Mouse (Mus musculus) embryonic fibroblast, embryonic 13.5 days (primary cell): ENCODE measurements around the gene Rasgrp4. TPM values are rescaled to one million over a fixed set of nuclear protein-coding genes. Genes with fewer than 3 reads are reported as not detected.
"Not testable (repeated sequence)": the region's sequence is repeated elsewhere in the genome, so short reads cannot be mapped to it uniquely, and the experiment has no call there.

Experiments
- H3K27ac ChIP-seq: 2 replicates; pipeline ENCODE4 v1.5.1; 2012; ENCODE audit warnings: low read length, control low read depth, inconsistent platforms; ENCODE audit not compliant: insufficient read depth
- H3K4me1 ChIP-seq: 2 replicates; pipeline ENCODE4 v1.6.1; 2011; ENCODE audit warnings: low read length; ENCODE audit not compliant: control insufficient read depth, insufficient read depth
- H3K4me3 ChIP-seq: 2 replicates; pipeline ENCODE4 v1.5.1; 2011; ENCODE audit warnings: mild to moderate bottlenecking, control low read depth, low read length; ENCODE audit not compliant: insufficient read depth
- CTCF ChIP-seq: IDR thresholded peaks from 2 replicates; pipeline ENCODE4 v1.5.1; 2011; ENCODE audit warnings: mild to moderate bottlenecking, control low read depth, low read length, moderate library complexity, borderline replicate concordance; ENCODE audit not compliant: insufficient read depth
- POLR2A ChIP-seq: IDR thresholded peaks from 2 replicates; pipeline ENCODE4 v1.6.1; 2011; ENCODE audit warnings: low read depth, mild to moderate bottlenecking, control low read depth, low read length, moderate library complexity
- polyA plus RNA-seq: library from polyadenylated mRNA; stranded (reverse); fragments of >200 nt; gene quantifications from 2 replicates; pipeline ENCODE4 v1.2.4, GENCODE M21; 2011; ENCODE audit warnings: low read depth; ENCODE audit not compliant: missing spikeins, insufficient read length

The Rasgrp4 gene
- polyA plus RNA-seq, 1 experiment: not detected

GRCm38 (mm10) chr7:29172390-29173016, 37.9 kb downstream of the Rasgrp4 start:
- Histone ChIP-seq H3K4me3 (no peak overlapping the region), H3K4me1 (peaks cover 3% of the 10 kb centered on the region)

GRCm38 (mm10) chr7:29178106-29178505, 43.5 kb downstream of the Rasgrp4 start:
- no peak for TF ChIP-seq CTCF
- H3K27ac ChIP-seq: no peak overlapping the region
- peaks cover 8% of the 10 kb centered on the region; the same call in 1 of the 2 replicates for H3K4me1 ChIP-seq
- peak overlapping the region; percentile 99 for H3K4me3 ChIP-seq

More at GRCm38 (mm10) chr7:29172390-29173016, 37.9 kb downstream of the Rasgrp4 start:
- H3K27ac ChIP-seq: no peak overlapping the region
- no peak for TF ChIP-seq CTCF
- no peak for TF ChIP-seq POLR2A

GRCm38 (mm10) chr7:29179323-29179722, 44.7 kb downstream of the Rasgrp4 start:
- peak overlapping the region; percentile 99 for H3K4me3 ChIP-seq
- TF ChIP-seq POLR2A (peak; percentile 58; the same call in 1 of the 2 replicates), CTCF (no peak)
- peak overlapping the region; percentile 87 for H3K27ac ChIP-seq
- H3K4me1 ChIP-seq: peaks cover 8% of the 10 kb centered on the region; the same call in 1 of the 2 replicates

- Histone ChIP-seq H3K4me3 (peak within 1 kb of the TSS; percentile 99), H3K4me1 (peaks cover 8% of the 10 kb centered on the region; the same call in 1 of the 2 replicates), H3K27ac (peak within 1 kb of the TSS; percentile 87)
- TF ChIP-seq CTCF: peak; percentile 31; the same call in 1 of the 2 replicates
- TF ChIP-seq POLR2A: peak; percentile 94
Observed at GRCm38 (mm10) chr7:29180077-29180853, 45.6 kb downstream of the Rasgrp4 start, which contains the start of gene Psmd8. Psmd8 (minus strand) TSS chr7:29180701.

- peaks cover 8% of the 10 kb centered on the region; the same call in 1 of the 2 replicates for H3K4me1 ChIP-seq
- H3K4me3 ChIP-seq: no peak overlapping the region
- H3K27ac ChIP-seq: no peak overlapping the region
- TF ChIP-seq CTCF: no peak
- no peak for TF ChIP-seq POLR2A
Observed at GRCm38 (mm10) chr7:29180854-29181236, 46.2 kb downstream of the Rasgrp4 start.

GRCm38 (mm10) chr7:29181323-29181722, 46.7 kb downstream of the Rasgrp4 start:
- not testable (repeated sequence) for H3K4me3 ChIP-seq, H3K4me1 ChIP-seq

GRCm38 (mm10) chr7:29194230-29194629, 59.6 kb downstream of the Rasgrp4 start:
- H3K4me3 ChIP-seq, H3K27ac ChIP-seq, H3K4me1 ChIP-seq: not testable (repeated sequence)

More at GRCm38 (mm10) chr7:29181323-29181722, 46.7 kb downstream of the Rasgrp4 start:
- H3K27ac ChIP-seq: not testable (repeated sequence)

- no peak overlapping the region for H3K4me3 ChIP-seq
- H3K4me1 ChIP-seq: no peaks in the 10 kb centered on the region
- H3K27ac ChIP-seq: no peak overlapping the region
- no peak for TF ChIP-seq POLR2A
- TF ChIP-seq CTCF: no peak
Observed at GRCm38 (mm10) chr7:29202577-29202976, 67.9 kb downstream of the Rasgrp4 start.

Other genes starting within 250 kb of the Rasgrp4 start
- 446 and 575 TPM in 2 replicates for gene Actn4, start 172.5 kb upstream of the Rasgrp4 start, polyA plus RNA-seq
- 328 and 347 TPM in 2 replicates for gene Eif3k, start 153.0 kb upstream of the Rasgrp4 start, polyA plus RNA-seq
- 2.0 and 2.2 TPM in 2 replicates for gene Map4k1, start 152.8 kb upstream of the Rasgrp4 start, polyA plus RNA-seq
- gene Ryr1, start 9.7 kb upstream of the Rasgrp4 start, polyA plus RNA-seq: 0.05 and 0.28 TPM in 2 replicates
- 5.5 and 5.9 TPM in 2 replicates for gene Fam98c, start 21.4 kb downstream of the Rasgrp4 start, polyA plus RNA-seq
- gene Ggn, start 35.4 kb downstream of the Rasgrp4 start, polyA plus RNA-seq: 1.2 and 1.3 TPM in 2 replicates
- gene Spred3, start 35.6 kb downstream of the Rasgrp4 start, polyA plus RNA-seq: 31.2 and 56.4 TPM in 2 replicates
- gene Psmd8, start 45.9 kb downstream of the Rasgrp4 start, polyA plus RNA-seq: 374 and 478 TPM in 2 replicates
- 0.40 and 0.47 TPM in 2 replicates for gene Catsperg1, start 79.2 kb downstream of the Rasgrp4 start, polyA plus RNA-seq
- 1.4 and 2.7 TPM in 2 replicates for gene Kcnk6, start 97.7 kb downstream of the Rasgrp4 start, polyA plus RNA-seq
- 67.7 and 68.0 TPM in 2 replicates for gene Yif1b, start 103.5 kb downstream of the Rasgrp4 start, polyA plus RNA-seq
- gene 2200002D01Rik, start 113.6 kb downstream of the Rasgrp4 start, polyA plus RNA-seq: 10.6 and 40.6 TPM in 2 replicates
- gene Spint2, start 147.1 kb downstream of the Rasgrp4 start, polyA plus RNA-seq: 11.6 and 11.7 TPM in 2 replicates
- 8.2 and 12.8 TPM in 2 replicates for gene Ppp1r14a, start 154.5 kb downstream of the Rasgrp4 start, polyA plus RNA-seq
- gene Dpf1, start 169.1 kb downstream of the Rasgrp4 start, polyA plus RNA-seq: 4.7 and 6.6 TPM in 2 replicates